Mouse (Mus musculus) v-Abl transformed pro-B cells (cell line): Measurements from ENCODE around the gene 4930519P11Rik.

Experiments used
- in situ Hi-C, 2 experiments: fragments of 400-800 bp; cut with MboI; formaldehyde crosslinking; loops; one replicate each; pipeline ENCODE4 v1.15.1; 2025; ENCODE audit not compliant: unreplicated experiment in 2 of 2

4930519P11Rik gene

DNA sequence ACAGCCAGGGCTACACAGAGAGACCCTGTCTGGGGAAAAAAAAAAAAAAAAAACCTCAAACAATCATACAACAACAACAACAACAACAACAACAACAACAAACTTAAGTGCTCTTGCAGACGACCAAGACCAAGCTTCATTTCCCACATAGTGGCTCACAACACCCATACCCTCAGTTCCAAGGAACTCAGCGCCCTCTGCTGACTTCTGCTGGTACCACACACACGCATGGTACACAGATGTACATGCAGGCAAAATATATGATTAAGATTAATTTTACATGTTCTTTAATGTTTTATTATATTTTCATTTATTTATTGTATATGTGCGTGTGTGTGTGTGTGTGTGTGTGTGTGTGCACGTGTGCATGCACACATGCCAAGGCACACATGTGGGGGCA, 26.8 kb downstream of the 4930519P11Rik start:
- in situ Hi-C loops, result no loop called here

- in situ Hi-C loops, result loop anchor here in 1 of 2 experiments (5.0 kb wide), 2 partner anchors 48 to 168 kb away; no protein-coding TSS in a partner anchor
Observed at GRCm38 (mm10) chr2:154584931-154585601, 28.2 kb downstream of the 4930519P11Rik start.

DNA sequence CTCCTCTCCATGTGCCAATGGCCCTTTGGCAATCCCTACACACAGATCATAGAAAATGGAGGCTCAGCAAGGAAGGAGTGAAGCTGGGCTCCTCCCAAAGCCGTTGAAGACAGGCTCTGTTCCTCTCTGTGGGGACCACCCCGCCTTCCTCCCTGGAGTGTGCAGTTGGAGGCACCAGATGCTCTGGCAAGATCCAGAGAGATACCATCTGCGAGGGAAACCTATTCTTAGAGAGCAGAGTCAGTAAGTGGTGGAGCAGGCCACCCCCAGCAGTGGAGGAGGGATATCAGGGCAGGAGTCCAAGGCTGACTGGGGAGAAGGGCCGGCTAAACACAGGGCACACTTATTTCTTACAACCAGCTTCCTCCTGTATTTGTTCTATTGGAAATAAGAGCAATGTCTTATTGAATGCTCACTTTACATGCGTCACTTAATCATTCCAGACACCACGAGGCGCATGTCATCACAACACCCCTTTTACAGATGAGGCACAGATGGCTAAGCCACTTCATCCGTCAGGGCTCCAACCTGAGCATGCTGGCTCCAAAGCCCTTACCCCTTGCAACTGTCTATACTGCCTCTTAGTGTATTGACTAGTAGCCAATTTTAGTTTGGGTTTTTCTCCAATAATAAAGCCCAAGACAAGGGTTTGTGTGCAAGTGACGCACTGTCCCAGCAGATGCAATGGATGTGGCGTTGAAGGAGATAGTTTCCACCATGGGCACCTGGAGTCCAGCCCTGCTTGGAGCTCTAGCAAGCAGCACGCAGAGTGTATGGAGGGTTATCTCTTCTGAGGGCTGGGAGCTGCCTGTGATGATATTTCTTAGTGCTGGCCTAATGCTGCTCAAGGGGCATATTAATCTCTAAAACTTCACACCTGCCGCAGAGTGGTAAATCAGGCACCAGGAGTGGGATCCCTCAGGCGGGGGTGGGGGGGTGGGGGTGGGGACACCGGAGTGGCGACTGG, 29.0 kb downstream of the 4930519P11Rik start:
- in situ Hi-C loops, result loop anchor here in 1 of 2 experiments (5.0 kb wide), 2 partner anchors 47 to 167 kb away; no protein-coding TSS in a partner anchor

GRCm38 (mm10) chr2:154581421-154581820, 31.8 kb downstream of the 4930519P11Rik start:
- in situ Hi-C loops, result loop anchor here in 1 of 2 experiments (5.0 kb wide), 2 partner anchors 44 to 164 kb away; no protein-coding TSS in a partner anchor

GRCm38 (mm10) chr2:154580586-154580985, 32.7 kb downstream of the 4930519P11Rik start:
- in situ Hi-C loops, result loop anchor here in 1 of 2 experiments (5.0 kb wide), 2 partner anchors 43 to 163 kb away; no protein-coding TSS in a partner anchor

DNA sequence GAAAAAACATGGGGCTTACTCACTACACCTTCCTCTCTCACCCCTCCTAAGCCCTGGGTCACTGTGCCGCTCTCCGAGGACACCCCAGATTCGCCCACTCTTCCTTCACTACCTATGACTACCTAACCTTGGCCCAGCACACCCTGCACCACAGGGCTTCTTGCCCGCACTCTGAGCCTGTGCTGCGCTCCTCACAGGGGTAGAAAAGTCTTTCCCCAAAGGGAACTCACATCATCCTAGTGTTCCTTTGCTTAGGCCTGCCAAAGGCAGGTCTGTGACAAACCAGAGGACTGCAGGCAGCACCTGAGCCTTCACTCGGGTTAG, 35.5 kb downstream of the 4930519P11Rik start:
- in situ Hi-C loops, result no loop called here

GRCm38 (mm10) chr2:154576876-154577743, 36.1 kb downstream of the 4930519P11Rik start:
- in situ Hi-C loops, result no loop called here

GRCm38 (mm10) chr2:154574271-154574670, 39.0 kb downstream of the 4930519P11Rik start:
- in situ Hi-C loops, result no loop called here

GRCm38 (mm10) chr2:154572996-154573395, 40.2 kb downstream of the 4930519P11Rik start:
- in situ Hi-C loops, result no loop called here

DNA sequence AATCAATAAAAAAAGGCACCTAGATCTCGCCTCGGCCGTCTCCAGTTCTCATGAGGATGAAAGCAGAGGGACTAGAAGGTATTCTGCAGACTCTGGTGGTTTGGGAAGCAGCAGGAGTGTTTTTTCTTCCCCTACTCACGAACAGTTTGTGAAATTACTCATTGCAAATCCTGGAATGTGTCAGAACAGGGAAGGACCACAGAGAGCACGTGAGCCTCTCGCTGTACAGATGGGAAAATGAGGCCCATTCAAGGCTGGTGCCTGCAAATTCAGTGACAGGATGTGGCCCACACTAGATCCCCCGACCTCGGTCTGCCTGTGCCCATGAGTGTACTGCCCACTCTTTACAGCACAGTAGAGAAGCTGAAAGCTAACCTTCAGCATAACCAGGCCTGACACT, 41.3 kb downstream of the 4930519P11Rik start:
- in situ Hi-C loops, result no loop called here

- in situ Hi-C loops, result no loop called here
Observed at GRCm38 (mm10) chr2:154571266-154571665, 42.0 kb downstream of the 4930519P11Rik start.

- in situ Hi-C loops, result no loop called here
Observed at GRCm38 (mm10) chr2:154570666-154571065, 42.6 kb downstream of the 4930519P11Rik start.

DNA sequence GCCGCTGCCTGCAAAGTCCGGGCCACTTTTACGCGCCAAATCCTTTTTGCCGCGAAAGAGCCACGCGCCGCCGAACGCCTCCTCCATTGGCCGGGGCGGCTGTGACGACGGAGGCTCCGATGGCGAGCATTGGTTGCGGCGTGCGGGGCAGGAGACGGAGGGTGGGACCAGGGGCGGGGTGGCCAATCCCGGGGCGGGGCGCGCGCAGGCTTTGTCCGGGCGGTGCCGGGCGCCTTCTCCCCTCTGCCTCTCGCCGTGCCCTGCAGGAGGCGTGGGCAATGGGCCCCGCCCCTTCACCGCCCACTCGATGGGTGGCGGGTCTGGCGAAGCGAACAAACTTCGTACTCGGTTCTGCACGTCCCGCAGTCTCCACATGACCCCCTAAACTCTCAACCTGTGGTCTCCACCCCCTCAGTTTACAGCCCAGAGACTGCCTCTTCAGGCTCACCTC, 43.4 kb downstream of the 4930519P11Rik start, which contains the start of gene E2f1:
Gene E2f1 (minus strand): TSS at position 57 of the 451 bp plus-strand sequence.
- in situ Hi-C loops, result no loop called here

GRCm38 (mm10) chr2:154569071-154569748, 44.0 kb downstream of the 4930519P11Rik start:
- in situ Hi-C loops, result no loop called here

DNA sequence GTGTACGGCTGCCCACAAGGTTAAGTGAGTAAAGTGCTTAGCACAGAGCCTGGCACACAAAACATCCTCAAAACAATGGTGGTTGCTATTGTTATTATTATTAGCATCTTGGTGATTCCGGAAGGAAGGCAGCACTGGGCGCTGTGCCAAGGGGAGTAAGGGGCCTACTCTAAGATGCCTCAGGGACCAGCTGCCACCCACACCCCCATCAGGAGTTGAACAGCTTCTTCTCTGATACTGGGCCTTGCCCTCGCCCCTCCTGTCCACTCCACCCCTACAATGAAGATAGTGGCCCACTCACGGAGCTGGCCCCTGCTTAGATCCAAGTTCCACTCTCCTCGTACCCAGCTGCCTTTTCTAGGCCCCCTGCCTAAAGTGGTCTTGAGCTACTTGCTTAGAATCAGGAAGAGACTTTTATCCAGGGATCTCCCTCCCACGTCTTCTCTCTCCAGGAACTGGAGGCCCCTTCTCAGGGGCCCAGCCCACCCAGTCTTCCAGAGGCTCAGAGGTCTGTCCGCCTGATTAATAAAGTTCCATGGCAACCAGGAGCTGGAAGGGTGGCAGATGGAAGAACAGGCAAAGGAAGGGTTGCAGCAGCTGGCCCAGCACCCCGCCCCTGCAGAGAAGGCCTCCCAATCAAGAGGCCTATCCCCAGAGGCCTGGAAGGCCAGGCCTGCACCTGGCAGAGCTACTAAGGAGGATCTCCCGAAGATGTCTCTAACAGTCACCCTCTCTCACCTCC, 44.7 kb downstream of the 4930519P11Rik start:
- in situ Hi-C loops, result no loop called here

DNA sequence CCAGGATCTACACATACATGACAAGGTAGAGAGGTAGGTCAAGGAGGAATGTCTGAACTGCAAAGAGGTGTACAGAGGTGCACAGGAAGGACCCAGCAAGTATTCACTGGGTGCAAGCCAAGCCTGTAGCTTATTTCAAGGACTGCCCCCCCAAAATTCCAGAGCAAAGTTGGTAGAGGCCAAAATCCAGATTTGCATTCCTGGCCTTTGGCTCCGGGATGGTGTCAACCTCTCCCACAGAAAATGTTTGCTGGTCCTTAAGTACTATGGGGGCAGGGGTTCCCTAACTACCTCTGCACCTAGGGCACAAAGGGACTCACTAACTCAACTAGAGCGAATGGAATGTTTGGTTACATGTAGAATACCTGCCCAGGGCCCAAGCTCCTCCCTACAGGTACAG, 45.5 kb downstream of the 4930519P11Rik start:
- in situ Hi-C loops, result no loop called here

DNA sequence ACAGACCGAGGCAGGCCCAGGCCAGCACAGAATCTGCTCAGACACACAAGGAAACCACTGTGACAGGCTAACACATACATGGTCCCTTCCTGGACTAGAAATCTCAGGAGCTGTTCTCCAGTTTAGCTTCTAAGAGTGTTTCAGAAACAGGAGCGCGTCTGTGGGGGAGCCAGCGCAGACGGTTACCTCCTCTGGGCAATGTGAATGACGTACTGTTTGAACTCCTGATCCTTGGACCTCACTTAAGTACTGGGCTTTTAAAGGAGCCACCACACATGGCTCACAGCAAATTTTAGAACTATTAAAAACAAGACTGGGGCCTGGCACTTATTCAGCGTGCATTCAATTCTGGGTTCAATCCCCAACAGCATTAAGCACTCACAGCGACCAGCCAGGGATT, 46.6 kb downstream of the 4930519P11Rik start:
- in situ Hi-C loops, result no loop called here

DNA sequence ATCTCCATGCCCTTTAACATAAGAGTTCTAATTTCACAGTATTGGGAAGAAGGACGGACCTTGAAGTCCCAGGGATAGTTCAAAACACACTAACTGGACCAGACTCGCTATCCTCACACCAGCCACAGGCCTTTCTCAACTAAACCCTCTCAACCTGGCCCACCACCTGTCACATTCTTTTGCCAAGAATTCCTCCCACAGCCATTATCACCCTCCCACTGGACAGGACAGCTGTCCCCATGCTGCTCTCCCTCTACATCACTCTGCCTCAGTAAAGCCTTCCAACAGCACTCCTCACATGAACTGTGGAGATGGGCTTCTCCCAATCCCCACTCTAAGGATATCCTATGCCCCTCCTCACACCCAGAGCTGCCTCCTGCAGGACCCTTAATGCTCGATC, 47.7 kb downstream of the 4930519P11Rik start:
- in situ Hi-C loops, result no loop called here

DNA sequence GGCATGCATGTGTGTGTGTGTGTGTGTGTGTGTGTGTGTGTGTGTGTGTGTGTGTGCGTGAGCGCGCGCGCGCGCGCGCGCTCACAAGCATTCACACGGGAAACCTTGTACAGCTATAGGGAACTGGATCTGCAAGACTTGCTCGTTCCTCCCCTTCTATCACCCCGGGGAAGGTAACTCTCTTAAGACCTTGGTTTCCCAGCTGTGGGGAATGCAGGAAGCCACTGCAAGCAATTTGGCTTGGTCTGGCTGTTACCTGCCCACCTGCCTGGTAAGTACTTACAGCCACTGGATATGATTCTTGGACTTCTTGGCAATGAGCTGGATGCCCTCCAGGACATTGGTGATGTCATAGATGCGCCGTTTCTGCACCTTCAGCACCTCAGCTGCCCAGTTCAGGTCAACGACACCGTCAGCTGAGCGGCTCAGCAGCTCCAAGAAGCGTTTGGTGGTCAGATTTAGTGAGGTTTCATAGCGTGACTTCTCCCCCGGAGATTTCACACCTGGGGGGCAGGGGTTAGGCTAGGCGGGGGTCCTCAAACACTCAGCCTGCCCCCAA, 49.5 kb downstream of the 4930519P11Rik start:
- in situ Hi-C loops, result no loop called here
